Comparison of ENCODE assay signal across 8 mouse cellular contexts in genomic region chr4:116626658-116627358, GRCm38 (mm10). TPM values are rescaled to one million over a fixed set of nuclear protein-coding genes. Genes with fewer than 3 reads are reported as not detected.
A peak's percentile ranks its signal among the peaks of the same experiment; 100 is the strongest.
DNase-seq lines count a peak whose midpoint lies in the region; ATAC-seq and TF ChIP-seq lines count a peak whose summit lies in the region.

No protein-coding gene starts in this region.

- H3K9me3 ChIP-seq in hindbrain, embryonic 15.5 days: no peaks in the 10 kb centered on the region

- peak overlapping the region; percentile 67 for H3K4me3 ChIP-seq in hindbrain, embryonic 15.5 days
- peak overlapping the region; percentile 99 for H3K4me3 ChIP-seq in left cerebral cortex, adult 2 months

- ATAC-seq in activated CD4-positive, CD25-positive, alpha-beta regulatory T cell, adult 4 months: peak; percentile 57
- ATAC-seq in hindbrain, embryonic 15.5 days (ENCODE audit: low FRiP score, low read depth): peak; percentile 81
- ATAC-seq in megakaryocyte, adult 5-6 weeks (ENCODE audit: poor library complexity, severe bottlenecking): peak; percentile 65

- peaks cover 4% of the 10 kb centered on the region; the same call in 1 of the 2 replicates for H3K36me3 ChIP-seq in hindbrain, embryonic 15.5 days

- under 1% methylated on average over 40 of the region's 53 CpGs for WGBS in hindbrain, embryonic 15.5 days

- peaks cover 24% of the 10 kb centered on the region for H3K4me1 ChIP-seq in hindbrain, embryonic 15.5 days (replicated peaks)

- TF ChIP-seq CTCF in left cerebral cortex, adult 2 months (IDR thresholded peaks at IDR 0.05): no peak; the same call in 1 of the 2 replicates

- peak overlapping the region; percentile 68 for H3K9ac ChIP-seq in hindbrain, embryonic 15.5 days

- peak; percentile 64 to 72 for DNase-seq in cerebellum, postnatal 36 days
- DNase-seq in frontal cortex, postnatal 36 days (ENCODE audit: low spot score in 2 of 2): peak; percentile 49 to 60
- peak; percentile 47 to 56 for DNase-seq in left cerebral cortex, adult 2 months (ENCODE audit: extremely low spot score in 1 of 2, low spot score in 2 of 2)
- DNase-seq in right cerebral cortex, adult 2 months (ENCODE audit: low spot score in 2 of 2): peak; percentile 39 to 54
- DNase-seq in urinary bladder, postnatal 25 days (ENCODE audit: low spot score): peak; percentile 68

- no peaks in the 10 kb centered on the region for H3K27me3 ChIP-seq in hindbrain, embryonic 15.5 days

- H3K27ac ChIP-seq in hindbrain, embryonic 15.5 days (replicated peaks): peak overlapping the region; percentile 90
- H3K27ac ChIP-seq in left cerebral cortex, adult 2 months: peak overlapping the region; percentile 72

- intact Hi-C loops in left cerebral cortex, adult 2 months (cut with DNase I): loop anchor here (2.0 to 5.0 kb wide), 2 partner anchors 24 to 70 kb away; partner anchors contain the start of genes Akr1a1, Gpbp1l1 and Tmem69

- peak overlapping the region; percentile 88 for H3K4me2 ChIP-seq in hindbrain, embryonic 15.5 days

RNA-seq across cellular contexts. Expression of gene Nasp, which starts 0.9 kb away (rescaled TPM):
- polyA plus RNA-seq in activated CD4-positive, CD25-positive, alpha-beta regulatory T cell, adult 4 months (2017; shearing (Covaris generic)): 10 to 100 TPM; 62.2 to 66.1 TPM
- 92.9 and 98.3 TPM in 2 replicates for polyA plus RNA-seq in hindbrain, embryonic 15.5 days (2015; fragmentation: Nextera tagmentation; extraction: Ambion mirVana)
- total RNA-seq in left cerebral cortex, adult 2 months (2021): 10 to 100 TPM; 32.6 to 34.9 TPM
- 95.7 and 101 TPM in 2 replicates for total RNA-seq in megakaryocyte, adult 5-6 weeks (2015)
- 225 and 236 TPM in 2 replicates for total RNA-seq in megakaryocyte, adult 5-6 weeks (2017)

RNA-seq across cellular contexts. Expression of gene Akr1a1, which starts 24.7 kb away (rescaled TPM):
- 100 to 1,000 TPM; 314 to 333 TPM for polyA plus RNA-seq in activated CD4-positive, CD25-positive, alpha-beta regulatory T cell, adult 4 months (2017; shearing (Covaris generic))
- polyA plus RNA-seq in hindbrain, embryonic 15.5 days (2015; fragmentation: Nextera tagmentation; extraction: Ambion mirVana): 704 and 712 TPM in 2 replicates
- 100 to 1,000 TPM; 376 to 408 TPM for total RNA-seq in left cerebral cortex, adult 2 months (2021)
- total RNA-seq in megakaryocyte, adult 5-6 weeks (2015): 465 and 471 TPM in 2 replicates
- total RNA-seq in megakaryocyte, adult 5-6 weeks (2017): 733 and 897 TPM in 2 replicates

RNA-seq across cellular contexts. Expression of gene Ccdc17, which starts 30.4 kb away (rescaled TPM):
- 10 to 100 TPM in 1 of 2 experiments, 1 to 10 TPM in 1; 9.2 to 15.3 TPM for polyA plus RNA-seq in activated CD4-positive, CD25-positive, alpha-beta regulatory T cell, adult 4 months (2017; shearing (Covaris generic))
- polyA plus RNA-seq in hindbrain, embryonic 15.5 days (2015; fragmentation: Nextera tagmentation; extraction: Ambion mirVana): 4.4 and 4.8 TPM in 2 replicates
- total RNA-seq in left cerebral cortex, adult 2 months (2021): 1 to 10 TPM; 5.7 to 6.0 TPM
- 2.7 and 3.3 TPM in 2 replicates for total RNA-seq in megakaryocyte, adult 5-6 weeks (2015)
- total RNA-seq in megakaryocyte, adult 5-6 weeks (2017): 2.6 and 4.3 TPM in 2 replicates

RNA-seq across cellular contexts. Expression of gene Prdx1, which starts 58.5 kb away (rescaled TPM):
- 100 to 1,000 TPM; 840 to 842 TPM for polyA plus RNA-seq in activated CD4-positive, CD25-positive, alpha-beta regulatory T cell, adult 4 months (2017; shearing (Covaris generic))
- 446 and 514 TPM in 2 replicates for polyA plus RNA-seq in hindbrain, embryonic 15.5 days (2015; fragmentation: Nextera tagmentation; extraction: Ambion mirVana)
- 100 to 1,000 TPM; 136 to 139 TPM for total RNA-seq in left cerebral cortex, adult 2 months (2021)
- 556 and 644 TPM in 2 replicates for total RNA-seq in megakaryocyte, adult 5-6 weeks (2015)
- total RNA-seq in megakaryocyte, adult 5-6 weeks (2017): 344 and 395 TPM in 2 replicates

Comparison
In these comparisons a context has a peak if more than half of its experiments do, and no peak if none do; other contexts are left out.
1. Peak in every context shown above with its lines: DNase-seq, ATAC-seq, H3K4me3 ChIP-seq and H3K27ac ChIP-seq.